Mouse (Mus musculus): ENCODE data around the gene Myt1l.

The Myt1l gene

GRCm38 (mm10) chr12:29712795-29713721 is 184.9 kb downstream of the Myt1l start:
- DNase-seq (ENCODE audit: low spot score), result no peak

GRCm38 (mm10) chr12:29723722-29724338 is 195.6 kb downstream of the Myt1l start:
- no peak for DNase-seq (ENCODE audit: low spot score)

GRCm38 (mm10) chr12:29728294-29728693 is 200.1 kb downstream of the Myt1l start:
- no peak for DNase-seq (ENCODE audit: low spot score)

- DNase-seq (ENCODE audit: low spot score), result no peak
These were observed 212.3 kb downstream of the Myt1l start for GRCm38 (mm10) chr12:29740346-29741025.

- DNase-seq (ENCODE audit: low spot score), result no peak
These were observed 213.0 kb downstream of the Myt1l start for GRCm38 (mm10) chr12:29741181-29741580.

- DNase-seq (ENCODE audit: low spot score), result no peak
These were observed 222.5 kb downstream of the Myt1l start for GRCm38 (mm10) chr12:29750604-29751128.

GRCm38 (mm10) chr12:29755086-29755871 is 227.1 kb downstream of the Myt1l start:
- no peak for DNase-seq (ENCODE audit: low spot score)

GRCm38 (mm10) chr12:29755872-29756265 is 227.7 kb downstream of the Myt1l start:
- no peak for DNase-seq (ENCODE audit: low spot score)

- DNase-seq (ENCODE audit: low spot score), result no peak
These were observed 232.4 kb downstream of the Myt1l start for GRCm38 (mm10) chr12:29760611-29761010.

GRCm38 (mm10) chr12:29766158-29766557 is 238.0 kb downstream of the Myt1l start:
- DNase-seq (ENCODE audit: low spot score), result no peak

- no peak for DNase-seq (ENCODE audit: low spot score)
These were observed 243.6 kb downstream of the Myt1l start for GRCm38 (mm10) chr12:29771791-29772190.

- no peak for DNase-seq (ENCODE audit: low spot score)
These were observed 244.2 kb downstream of the Myt1l start for GRCm38 (mm10) chr12:29772401-29772800.

- DNase-seq (ENCODE audit: low spot score), result no peak
These were observed 250.7 kb downstream of the Myt1l start for GRCm38 (mm10) chr12:29778901-29779300.

- DNase-seq (ENCODE audit: low spot score), result no peak
These were observed 261.3 kb downstream of the Myt1l start for GRCm38 (mm10) chr12:29789319-29790050.

GRCm38 (mm10) chr12:29790051-29790386 is 261.8 kb downstream of the Myt1l start:
- no peak for DNase-seq (ENCODE audit: low spot score)

- no peak for DNase-seq (ENCODE audit: low spot score)
These were observed 264.8 kb downstream of the Myt1l start for GRCm38 (mm10) chr12:29792998-29793397.

- DNase-seq (ENCODE audit: low spot score), result no peak
These were observed 267.0 kb downstream of the Myt1l start for GRCm38 (mm10) chr12:29795107-29795673.

- DNase-seq (ENCODE audit: low spot score), result no peak
These were observed 270.6 kb downstream of the Myt1l start for GRCm38 (mm10) chr12:29798595-29799391.

- DNase-seq (ENCODE audit: low spot score), result no peak
These were observed 278.2 kb downstream of the Myt1l start for GRCm38 (mm10) chr12:29806415-29806814.
